Mouse (Mus musculus) intestine, embryonic 16.5 days (tissue): ENCODE measurements around the gene Usf1. TPM values are rescaled to one million over a fixed set of nuclear protein-coding genes. Genes with fewer than 3 reads are reported as not detected.

Experiments
- polyA plus RNA-seq: library from polyadenylated mRNA; unstranded; fragments of >200 nt; fragmentation: Nextera tagmentation; extraction: Ambion mirVana; gene quantifications from 2 replicates; pipeline ENCODE4 v1.2.1, GENCODE M21; 2015

The Usf1 gene
- polyA plus RNA-seq, 1 experiment from 2014 or later, result 58.1 TPM

Other genes starting within 250 kb of the Usf1 start
- 16.4 and 19.4 TPM in 2 replicates for gene Pcp4l1, start 215.0 kb upstream of the Usf1 start, polyA plus RNA-seq
- gene Nr1i3, start 197.3 kb upstream of the Usf1 start, polyA plus RNA-seq, result 18.7 and 21.7 TPM in 2 replicates
- 32.0 and 34.7 TPM in 2 replicates for gene Tomm40l, start 188.8 kb upstream of the Usf1 start, polyA plus RNA-seq
- 55.3 and 151 TPM in 2 replicates for gene Apoa2, start 186.3 kb upstream of the Usf1 start, polyA plus RNA-seq
- 50.3 and 52.1 TPM in 2 replicates for gene Fcer1g, start 176.9 kb upstream of the Usf1 start, polyA plus RNA-seq
- 6.3 and 7.0 TPM in 2 replicates for gene Adamts4, start 160.9 kb upstream of the Usf1 start, polyA plus RNA-seq
- 339 and 373 TPM in 2 replicates for gene Ndufs2, start 159.9 kb upstream of the Usf1 start, polyA plus RNA-seq
- gene B4galt3, start 141.0 kb upstream of the Usf1 start, polyA plus RNA-seq, result 50.0 and 56.5 TPM in 2 replicates
- 40.2 and 40.9 TPM in 2 replicates for gene Ppox, start 130.1 kb upstream of the Usf1 start, polyA plus RNA-seq
- 50.8 and 53.2 TPM in 2 replicates for gene Usp21, start 123.3 kb upstream of the Usf1 start, polyA plus RNA-seq
- 98.8 and 103 TPM in 2 replicates for gene Ufc1, start 116.3 kb upstream of the Usf1 start, polyA plus RNA-seq
- 42.6 and 46.8 TPM in 2 replicates for gene Dedd, start 82.2 kb upstream of the Usf1 start, polyA plus RNA-seq
- 57.6 and 60.9 TPM in 2 replicates for gene Nit1, start 65.7 kb upstream of the Usf1 start, polyA plus RNA-seq
- gene Pfdn2, start 65.6 kb upstream of the Usf1 start, polyA plus RNA-seq, result 83.5 and 99.0 TPM in 2 replicates
- 0.60 and 1.1 TPM in 2 replicates for gene Klhdc9, start 50.5 kb upstream of the Usf1 start, polyA plus RNA-seq
- 2.8 and 3.8 TPM in 2 replicates for gene Nectin4, start 41.2 kb upstream of the Usf1 start, polyA plus RNA-seq
- gene Arhgap30, start 22.4 kb upstream of the Usf1 start, polyA plus RNA-seq, result 2.0 and 2.5 TPM in 2 replicates
- 5.3 and 5.6 TPM in 2 replicates for gene Tstd1, start 7.6 kb downstream of the Usf1 start, polyA plus RNA-seq
- gene F11r, start 26.2 kb downstream of the Usf1 start, polyA plus RNA-seq, result 101 and 108 TPM in 2 replicates
- 11.1 and 11.2 TPM in 2 replicates for gene Alyref2, start 92.2 kb downstream of the Usf1 start, polyA plus RNA-seq
- gene Itln1, start 124.0 kb downstream of the Usf1 start, polyA plus RNA-seq, result 0.20 and 0.23 TPM in 2 replicates
- 0.62 and 0.91 TPM in 2 replicates for gene Cd244a, start 147.9 kb downstream of the Usf1 start, polyA plus RNA-seq
- 0.51 and 0.60 TPM in 2 replicates for gene Ly9, start 196.1 kb downstream of the Usf1 start, polyA plus RNA-seq
- 0.18 and 0.23 TPM in 2 replicates for gene Slamf7, start 241.7 kb downstream of the Usf1 start, polyA plus RNA-seq